Mouse (Mus musculus) bone marrow, adult 2 months (tissue): Measurements from ENCODE around the gene Kcnip1. TPM values are rescaled to one million over a fixed set of nuclear protein-coding genes. Genes with fewer than 3 reads are reported as not detected.

Source experiments
- H3K27ac ChIP-seq: fragments of 200-500 bp; 2 replicates; pipeline ENCODE4 v1.5.1; 2012; ENCODE audit warnings: low read depth, mild to moderate bottlenecking, control low read depth, inconsistent platforms, low read length; ENCODE audit not compliant: control insufficient read depth, poor library complexity, insufficient read depth
- H3K4me1 ChIP-seq: fragments of 200-500 bp; 2 replicates; pipeline ENCODE4 v1.6.1; 2011; ENCODE audit warnings: low read length; ENCODE audit not compliant: control insufficient read depth, insufficient read depth
- H3K4me3 ChIP-seq: fragments of 200-500 bp; replicated peaks from 2 replicates; pipeline ENCODE3; 2011; ENCODE audit warnings: mild to moderate bottlenecking, low read depth, low read length, control low read depth; ENCODE audit not compliant: control insufficient read depth
- CTCF ChIP-seq: fragments of 200-500 bp; IDR thresholded peaks from 2 replicates; pipeline ENCODE4 v1.5.1; 2011; ENCODE audit warnings: low read length, control low read depth; ENCODE audit not compliant: control insufficient read depth, insufficient read depth
- POLR2A ChIP-seq: fragments of 200-500 bp; IDR thresholded peaks from 2 replicates; pipeline ENCODE4 v1.6.1; 2011; ENCODE audit warnings: low read depth, mild to moderate bottlenecking, control low read depth, low read length, borderline replicate concordance; ENCODE audit not compliant: control insufficient read depth
- WGBS: fragments of 180-500 bp; shearing (Covaris S2); methylation state at CpG from one replicate; pipeline ENCODE4 v1.1.7; 2018; 5-methylcytosine and 5-hydroxymethylcytosine counted together
- polyA plus RNA-seq: library from polyadenylated mRNA; stranded (reverse); fragments of >200 nt; gene quantifications from 2 replicates; pipeline ENCODE4 v1.2.4, GENCODE M21; 2011; ENCODE audit warnings: low replicate concordance; ENCODE audit not compliant: missing spikeins, insufficient read depth, insufficient read length

Gene Kcnip1
- polyA plus RNA-seq, 1 experiment: not detected

DNA sequence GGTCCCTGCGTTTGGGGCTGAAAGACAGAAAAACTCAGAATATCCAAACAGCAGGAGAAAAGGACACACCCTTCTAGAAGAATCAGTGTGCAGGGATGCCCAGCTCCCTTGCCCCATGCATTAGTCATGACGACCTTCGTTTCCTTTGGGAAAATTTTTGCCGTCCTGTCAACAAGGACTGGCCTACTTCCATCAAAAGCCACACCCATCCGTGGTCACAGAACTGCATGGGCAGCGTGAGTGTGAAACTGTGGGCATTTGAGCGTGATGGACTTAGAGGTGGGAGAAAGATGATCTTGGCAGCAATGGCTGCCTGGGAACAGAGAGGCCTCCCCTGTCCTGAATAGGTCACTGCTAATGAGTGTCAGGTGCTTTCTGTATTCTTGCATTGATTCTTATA lies 20.8 kb downstream of the Kcnip1 start:
- H3K27ac ChIP-seq: no peak overlapping the region
- no peaks in the 10 kb centered on the region for H3K4me1 ChIP-seq
- WGBS: 75% methylated on average over 7 of the region's 7 CpGs
- no peak for TF ChIP-seq CTCF
- TF ChIP-seq POLR2A: no peak
- no peak overlapping the region for H3K4me3 ChIP-seq

DNA sequence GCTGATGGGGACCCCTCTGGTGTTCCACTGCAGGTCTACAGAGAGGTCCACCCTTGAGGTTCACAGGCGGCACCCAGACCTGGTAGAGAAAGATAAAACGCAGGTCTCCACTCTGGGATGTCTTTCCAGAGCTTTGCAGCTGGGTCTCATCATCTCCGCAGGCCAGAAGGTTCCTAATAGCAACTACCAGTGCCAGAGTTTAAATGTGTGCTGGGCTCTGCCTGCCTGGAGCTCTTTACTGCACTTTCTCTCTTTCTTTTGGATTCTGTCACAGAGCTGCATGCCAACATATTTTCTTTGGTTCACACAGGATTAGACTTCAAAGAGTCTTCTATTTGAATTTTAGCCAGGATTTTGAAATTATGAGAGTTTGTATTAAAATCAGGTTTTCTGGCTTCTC lies 23.8 kb downstream of the Kcnip1 start:
- Histone ChIP-seq H3K4me3 (no peak overlapping the region), H3K27ac (no peak overlapping the region), H3K4me1 (no peaks in the 10 kb centered on the region)
- no peak for TF ChIP-seq CTCF
- no peak for TF ChIP-seq POLR2A
- WGBS: 79% methylated on average over 3 of the region's 3 CpGs

DNA sequence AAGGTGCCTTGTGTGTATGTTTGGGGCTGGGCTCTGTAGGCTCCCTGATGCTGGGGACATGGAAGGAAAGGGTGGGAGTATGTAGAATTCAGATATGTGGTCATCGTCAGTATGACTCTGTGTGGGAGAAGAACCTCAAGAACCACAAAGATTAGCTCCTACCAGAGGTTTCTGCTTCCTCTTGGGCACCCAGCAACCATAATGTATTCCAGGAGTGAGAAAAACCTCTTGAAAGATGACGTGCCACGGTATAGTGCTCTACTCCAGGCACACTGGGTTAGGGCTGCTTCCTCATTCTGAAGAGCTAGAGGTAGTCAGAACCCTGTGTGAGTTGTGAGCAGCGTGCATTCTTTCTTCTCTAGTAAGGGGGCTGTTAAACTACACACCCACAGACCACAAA lies 25.2 kb downstream of the Kcnip1 start:
- no peak overlapping the region for H3K27ac ChIP-seq
- no peak overlapping the region for H3K4me3 ChIP-seq
- 3% methylated on average over 4 of the region's 4 CpGs for WGBS
- TF ChIP-seq POLR2A (no peak), CTCF (no peak)
- H3K4me1 ChIP-seq: no peaks in the 10 kb centered on the region

DNA sequence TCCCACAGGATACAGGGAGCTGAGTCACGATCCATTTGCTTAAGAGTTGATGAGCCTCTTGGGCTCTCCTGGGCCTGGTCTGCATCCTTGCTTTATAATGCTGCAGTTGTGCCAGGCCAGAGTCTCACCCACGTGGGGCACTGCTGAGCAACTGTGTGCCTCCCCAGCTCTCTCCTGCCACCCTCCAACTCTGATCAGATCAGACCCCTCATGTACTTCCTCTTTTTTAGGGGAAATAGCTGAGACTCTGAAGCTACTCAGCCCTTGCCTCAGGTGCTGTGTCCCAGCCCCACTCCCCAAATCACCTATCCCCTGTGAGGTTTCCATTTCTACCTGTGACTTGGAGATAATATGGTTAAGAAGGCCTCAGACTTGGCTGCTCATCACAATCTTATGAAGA lies 27.6 kb downstream of the Kcnip1 start:
- TF ChIP-seq CTCF: 0 out of 2 replicates have a peak, but pooled peaks have one; percentile 23
- TF ChIP-seq POLR2A: no peak
- no peaks in the 10 kb centered on the region for H3K4me1 ChIP-seq
- WGBS: 3% methylated on average over 2 of the region's 2 CpGs
- no peak overlapping the region for H3K4me3 ChIP-seq
- no peak overlapping the region for H3K27ac ChIP-seq

DNA sequence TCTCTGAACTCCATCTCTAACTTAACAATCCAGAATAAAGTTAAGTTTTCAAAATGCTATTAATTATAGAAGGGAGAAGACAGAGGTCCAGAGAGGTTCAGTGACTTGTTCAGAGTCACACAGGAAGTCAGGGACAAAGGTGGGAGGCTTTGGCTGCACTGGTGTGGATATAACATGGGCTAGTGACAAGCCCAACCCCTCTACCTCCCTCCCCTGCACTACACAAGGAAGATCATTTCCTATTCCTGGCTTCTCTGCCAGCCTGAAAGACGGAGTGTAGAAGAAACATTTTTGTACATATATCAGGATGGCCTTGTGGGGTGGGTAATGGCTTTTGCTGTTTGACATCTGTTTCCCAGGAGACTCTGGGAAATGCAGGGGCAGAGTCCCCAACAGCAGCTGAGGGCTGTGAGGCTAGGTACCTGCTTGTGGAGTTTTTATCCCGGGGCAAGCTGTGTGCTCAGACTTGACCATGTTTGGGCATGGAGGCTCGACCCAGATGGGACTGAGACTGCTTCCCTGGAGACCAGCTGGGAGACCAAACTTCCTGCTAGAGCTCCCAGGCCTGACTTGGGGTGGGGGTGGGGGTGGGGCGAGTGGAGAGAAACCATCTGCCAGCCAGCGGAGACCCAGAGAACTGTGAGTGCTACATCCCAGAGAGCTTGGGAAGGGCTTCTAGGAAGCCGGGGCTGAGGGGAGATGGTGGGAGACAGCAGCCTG lies 30.1 kb downstream of the Kcnip1 start, which contains the start of gene Kcnmb1:
Gene Kcnmb1 (plus strand): TSS at position 326 of the 720 bp plus-strand sequence.
- H3K4me1 ChIP-seq: no peaks in the 10 kb centered on the region
- WGBS: 61% methylated on average over 6 of the region's 6 CpGs
- no peak within 1 kb of the TSS for H3K4me3 ChIP-seq
- TF ChIP-seq CTCF (no peak), POLR2A (no peak)
- no peak within 1 kb of the TSS for H3K27ac ChIP-seq

DNA sequence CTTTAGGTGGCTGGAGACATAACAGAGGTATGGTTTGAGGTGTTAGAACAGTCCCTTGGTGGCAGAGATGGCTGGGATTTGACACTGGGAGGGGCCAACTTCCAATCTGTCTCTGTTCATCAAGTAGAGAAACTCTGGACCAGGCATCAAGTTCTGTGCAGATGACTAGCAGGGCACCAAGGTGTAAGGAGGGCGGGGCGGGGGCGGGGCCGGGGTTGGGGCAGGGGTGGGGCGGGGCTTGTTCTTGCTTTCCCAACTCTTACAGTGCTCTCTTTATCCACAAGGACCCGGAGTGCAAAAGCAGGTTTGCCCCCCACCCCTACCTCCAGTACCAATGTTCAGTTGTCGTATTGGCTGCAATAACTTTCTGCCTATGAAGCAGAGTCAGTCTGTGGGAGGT lies 30.8 kb downstream of the Kcnip1 start:
- Histone ChIP-seq H3K4me1 (no peaks in the 10 kb centered on the region), H3K27ac (no peak overlapping the region), H3K4me3 (no peak overlapping the region)
- 54% methylated on average over 7 of the region's 7 CpGs for WGBS
- TF ChIP-seq CTCF (no peak), POLR2A (no peak)

DNA sequence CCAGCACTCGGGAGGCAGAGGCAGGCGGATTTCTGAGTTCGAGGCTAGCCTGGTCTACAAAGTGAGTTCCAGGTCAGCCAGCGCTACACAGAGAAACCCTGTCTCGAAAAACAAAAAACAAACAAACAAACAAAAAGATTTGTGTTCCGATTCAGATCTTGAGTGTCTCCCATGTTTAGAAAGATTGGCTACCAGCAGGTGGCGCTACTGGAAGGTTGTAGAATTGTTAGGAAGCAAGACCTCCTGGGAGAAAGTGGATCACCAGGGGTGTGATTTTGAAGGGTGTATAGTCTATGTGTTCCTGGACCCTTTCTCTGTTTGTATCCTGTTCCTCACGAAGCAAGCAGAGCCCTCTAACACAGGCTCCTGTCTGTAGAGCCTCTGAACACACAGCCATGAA lies 34.2 kb downstream of the Kcnip1 start:
- Histone ChIP-seq H3K27ac (no peak overlapping the region), H3K4me3 (no peak overlapping the region), H3K4me1 (no peaks in the 10 kb centered on the region)
- no peak for TF ChIP-seq POLR2A
- no peak for TF ChIP-seq CTCF
- 58% methylated on average over 8 of the region's 8 CpGs for WGBS

DNA sequence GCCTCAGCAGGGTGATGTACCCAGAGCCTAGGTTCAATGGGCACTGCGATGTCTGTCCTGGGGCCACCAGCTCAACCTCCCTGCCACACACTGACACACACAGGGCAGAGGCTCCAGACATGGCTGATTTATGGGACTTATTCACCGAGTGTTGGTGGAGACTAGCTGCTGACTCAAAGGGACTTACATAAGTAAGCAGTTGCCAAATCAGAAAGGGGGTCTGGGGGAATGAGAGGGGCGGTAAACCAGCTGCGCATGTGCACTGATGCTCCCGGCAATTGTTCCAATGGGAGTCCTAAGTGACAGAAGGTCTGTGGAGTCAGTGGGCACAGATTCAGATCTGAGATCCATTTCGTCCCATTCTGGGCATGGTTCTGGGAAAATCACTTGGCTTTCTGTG lies 35.4 kb downstream of the Kcnip1 start:
- TF ChIP-seq CTCF (no peak), POLR2A (no peak)
- Histone ChIP-seq H3K4me1 (no peaks in the 10 kb centered on the region), H3K27ac (no peak overlapping the region), H3K4me3 (no peak overlapping the region)
- WGBS: 73% methylated on average over 6 of the region's 6 CpGs

DNA sequence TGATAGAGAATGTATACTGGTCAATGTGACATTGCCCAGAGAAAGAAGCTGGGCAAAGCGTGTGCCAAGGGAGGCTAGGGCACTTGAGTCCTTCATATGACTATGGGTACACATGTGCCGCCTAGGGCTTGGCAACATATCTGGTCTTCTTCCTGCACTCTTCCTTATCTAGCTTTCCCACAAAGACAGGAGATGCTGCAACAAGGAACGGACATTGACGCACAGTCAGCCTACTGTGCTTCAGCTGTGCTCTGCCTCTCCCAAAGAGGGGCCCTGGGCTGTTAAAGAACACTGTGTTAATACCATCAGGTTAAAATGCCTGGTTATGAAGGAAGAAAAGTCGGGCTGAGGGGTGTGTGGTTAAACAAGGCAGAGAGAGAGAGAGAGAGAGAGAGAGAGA lies 36.3 kb downstream of the Kcnip1 start:
- H3K4me3 ChIP-seq: no peak overlapping the region
- no peak overlapping the region for H3K27ac ChIP-seq
- 58% methylated on average over 5 of the region's 5 CpGs for WGBS
- H3K4me1 ChIP-seq: no peaks in the 10 kb centered on the region
- no peak for TF ChIP-seq CTCF
- TF ChIP-seq POLR2A: no peak
